Mouse (Mus musculus): ENCODE results near the gene Slc25a41.

Slc25a41 gene

GRCm38 (mm10) chr17:57041554-57041953 is at the start of gene Slc25a41:
Gene Slc25a41, minus strand, starts transcription at chr17:57041654.
- H3K4me1 ChIP-seq (replicated peaks; ENCODE audit: low read depth, low read length), result peaks cover 25% of the 10 kb centered on the region
- no peak within 1 kb of the TSS for H3K4me3 ChIP-seq (replicated peaks; ENCODE audit: low read length)
- no peaks in the 10 kb centered on the region for H3K9me3 ChIP-seq (ENCODE audit: low read length)
- TF ChIP-seq NANOG (IDR thresholded peaks at IDR 0.05; ENCODE audit: borderline replicate concordance, low read length), result no peak
- TF ChIP-seq CTCF (conservative IDR thresholded peaks at IDR 0.05; ENCODE audit: low read length), result no peak
- no peak for TF ChIP-seq POU5F1 (IDR thresholded peaks at IDR 0.05; ENCODE audit: borderline replicate concordance, low read length)
- peaks cover 37% of the 10 kb centered on the region for H3K27me3 ChIP-seq (ENCODE audit: insufficient read depth, low read length)
- H3K36me3 ChIP-seq (ENCODE audit: insufficient read depth, low read length), result no peaks in the 10 kb centered on the region

GRCm38 (mm10) chr17:57087049-57087832 is 45.8 kb upstream of the Slc25a41 start, which contains the start of gene Tubb4a:
Gene Tubb4a, minus strand, starts transcription at chr17:57087782.
- Histone ChIP-seq H3K9me3 (ENCODE audit: low read length) (no peaks in the 10 kb centered on the region), H3K4me3 (replicated peaks; ENCODE audit: low read length) (peak within 1 kb of the TSS; percentile 69), H3K4me1 (replicated peaks; ENCODE audit: low read depth, low read length) (peaks cover 12% of the 10 kb centered on the region), H3K36me3 (ENCODE audit: insufficient read depth, low read length) (no peaks in the 10 kb centered on the region), H3K27me3 (ENCODE audit: insufficient read depth, low read length) (peaks cover 78% of the 10 kb centered on the region)
- TF ChIP-seq NANOG (IDR thresholded peaks at IDR 0.05; ENCODE audit: borderline replicate concordance, low read length), result no peak
- TF ChIP-seq CTCF (conservative IDR thresholded peaks at IDR 0.05; ENCODE audit: low read length), result no peak
- TF ChIP-seq POU5F1 (IDR thresholded peaks at IDR 0.05; ENCODE audit: borderline replicate concordance, low read length), result no peak

GRCm38 (mm10) chr17:57085970-57086757 is 44.7 kb upstream of the Slc25a41 start:
- no peak for TF ChIP-seq POU5F1 (IDR thresholded peaks at IDR 0.05; ENCODE audit: borderline replicate concordance, low read length)
- no peak for TF ChIP-seq NANOG (IDR thresholded peaks at IDR 0.05; ENCODE audit: borderline replicate concordance, low read length)
- Histone ChIP-seq H3K9me3 (ENCODE audit: low read length) (no peaks in the 10 kb centered on the region), H3K4me3 (replicated peaks; ENCODE audit: low read length) (no peak overlapping the region), H3K36me3 (ENCODE audit: insufficient read depth, low read length) (no peaks in the 10 kb centered on the region), H3K4me1 (replicated peaks; ENCODE audit: low read depth, low read length) (peaks cover 19% of the 10 kb centered on the region), H3K27me3 (ENCODE audit: insufficient read depth, low read length) (peaks cover 72% of the 10 kb centered on the region)

- Histone ChIP-seq H3K9me3 (ENCODE audit: low read length) (no peaks in the 10 kb centered on the region), H3K4me1 (replicated peaks; ENCODE audit: low read depth, low read length) (peaks cover 48% of the 10 kb centered on the region), H3K4me3 (replicated peaks; ENCODE audit: low read length) (no peak overlapping the region), H3K36me3 (ENCODE audit: insufficient read depth, low read length) (no peaks in the 10 kb centered on the region), H3K27me3 (ENCODE audit: insufficient read depth, low read length) (peaks cover 45% of the 10 kb centered on the region)
- TF ChIP-seq NANOG (IDR thresholded peaks at IDR 0.05; ENCODE audit: borderline replicate concordance, low read length) (no peak), CTCF (conservative IDR thresholded peaks at IDR 0.05; ENCODE audit: low read length) (no peak), POU5F1 (IDR thresholded peaks at IDR 0.05; ENCODE audit: borderline replicate concordance, low read length) (no peak)
Observed at GRCm38 (mm10) chr17:57082481-57082880, 41.0 kb upstream of the Slc25a41 start.

GRCm38 (mm10) chr17:57081234-57081842 is 39.9 kb upstream of the Slc25a41 start:
- Histone ChIP-seq H3K4me1 (replicated peaks; ENCODE audit: low read depth, low read length) (peaks cover 43% of the 10 kb centered on the region), H3K9me3 (ENCODE audit: low read length) (no peaks in the 10 kb centered on the region), H3K27me3 (ENCODE audit: insufficient read depth, low read length) (peaks cover 44% of the 10 kb centered on the region), H3K36me3 (ENCODE audit: insufficient read depth, low read length) (no peaks in the 10 kb centered on the region), H3K4me3 (replicated peaks; ENCODE audit: low read length) (no peak overlapping the region; the same call in 1 of the 2 replicates)
- no peak for TF ChIP-seq POU5F1 (IDR thresholded peaks at IDR 0.05; ENCODE audit: borderline replicate concordance, low read length)
- TF ChIP-seq CTCF (conservative IDR thresholded peaks at IDR 0.05; ENCODE audit: low read length), result no peak
- no peak for TF ChIP-seq NANOG (IDR thresholded peaks at IDR 0.05; ENCODE audit: borderline replicate concordance, low read length)

GRCm38 (mm10) chr17:57079919-57080318 is 38.5 kb upstream of the Slc25a41 start:
- Histone ChIP-seq H3K36me3 (ENCODE audit: insufficient read depth, low read length) (no peaks in the 10 kb centered on the region), H3K4me1 (replicated peaks; ENCODE audit: low read depth, low read length) (peaks cover 43% of the 10 kb centered on the region), H3K27me3 (ENCODE audit: insufficient read depth, low read length) (peaks cover 39% of the 10 kb centered on the region), H3K9me3 (ENCODE audit: low read length) (no peaks in the 10 kb centered on the region), H3K4me3 (replicated peaks; ENCODE audit: low read length) (no peak overlapping the region)
- TF ChIP-seq CTCF (conservative IDR thresholded peaks at IDR 0.05; ENCODE audit: low read length), result no peak
- no peak for TF ChIP-seq NANOG (IDR thresholded peaks at IDR 0.05; ENCODE audit: borderline replicate concordance, low read length)
- TF ChIP-seq POU5F1 (IDR thresholded peaks at IDR 0.05; ENCODE audit: borderline replicate concordance, low read length), result no peak

GRCm38 (mm10) chr17:57078336-57078735 is 36.9 kb upstream of the Slc25a41 start, which contains the start of gene Dennd1c:
Gene Dennd1c, minus strand, starts transcription at chr17:57078514.
- Histone ChIP-seq H3K9me3 (ENCODE audit: low read length) (no peaks in the 10 kb centered on the region), H3K27me3 (ENCODE audit: insufficient read depth, low read length) (peaks cover 35% of the 10 kb centered on the region), H3K36me3 (ENCODE audit: insufficient read depth, low read length) (no peaks in the 10 kb centered on the region), H3K4me1 (replicated peaks; ENCODE audit: low read depth, low read length) (peaks cover 53% of the 10 kb centered on the region), H3K4me3 (replicated peaks; ENCODE audit: low read length) (no peak within 1 kb of the TSS)
- TF ChIP-seq NANOG (IDR thresholded peaks at IDR 0.05; ENCODE audit: borderline replicate concordance, low read length) (no peak), POU5F1 (IDR thresholded peaks at IDR 0.05; ENCODE audit: borderline replicate concordance, low read length) (no peak), CTCF (conservative IDR thresholded peaks at IDR 0.05; ENCODE audit: low read length) (no peak)

- TF ChIP-seq POU5F1 (IDR thresholded peaks at IDR 0.05; ENCODE audit: borderline replicate concordance, low read length) (no peak), NANOG (IDR thresholded peaks at IDR 0.05; ENCODE audit: borderline replicate concordance, low read length) (no peak), CTCF (conservative IDR thresholded peaks at IDR 0.05; ENCODE audit: low read length) (no peak)
- Histone ChIP-seq H3K36me3 (ENCODE audit: insufficient read depth, low read length) (no peaks in the 10 kb centered on the region), H3K27me3 (ENCODE audit: insufficient read depth, low read length) (peaks cover 41% of the 10 kb centered on the region), H3K9me3 (ENCODE audit: low read length) (no peaks in the 10 kb centered on the region), H3K4me3 (replicated peaks; ENCODE audit: low read length) (no peak overlapping the region), H3K4me1 (replicated peaks; ENCODE audit: low read depth, low read length) (peaks cover 61% of the 10 kb centered on the region)
Observed at GRCm38 (mm10) chr17:57076916-57077315, 35.5 kb upstream of the Slc25a41 start.
